Mouse (Mus musculus): Measurements from ENCODE around the gene Ppt2.

Ppt2 gene

DNA sequence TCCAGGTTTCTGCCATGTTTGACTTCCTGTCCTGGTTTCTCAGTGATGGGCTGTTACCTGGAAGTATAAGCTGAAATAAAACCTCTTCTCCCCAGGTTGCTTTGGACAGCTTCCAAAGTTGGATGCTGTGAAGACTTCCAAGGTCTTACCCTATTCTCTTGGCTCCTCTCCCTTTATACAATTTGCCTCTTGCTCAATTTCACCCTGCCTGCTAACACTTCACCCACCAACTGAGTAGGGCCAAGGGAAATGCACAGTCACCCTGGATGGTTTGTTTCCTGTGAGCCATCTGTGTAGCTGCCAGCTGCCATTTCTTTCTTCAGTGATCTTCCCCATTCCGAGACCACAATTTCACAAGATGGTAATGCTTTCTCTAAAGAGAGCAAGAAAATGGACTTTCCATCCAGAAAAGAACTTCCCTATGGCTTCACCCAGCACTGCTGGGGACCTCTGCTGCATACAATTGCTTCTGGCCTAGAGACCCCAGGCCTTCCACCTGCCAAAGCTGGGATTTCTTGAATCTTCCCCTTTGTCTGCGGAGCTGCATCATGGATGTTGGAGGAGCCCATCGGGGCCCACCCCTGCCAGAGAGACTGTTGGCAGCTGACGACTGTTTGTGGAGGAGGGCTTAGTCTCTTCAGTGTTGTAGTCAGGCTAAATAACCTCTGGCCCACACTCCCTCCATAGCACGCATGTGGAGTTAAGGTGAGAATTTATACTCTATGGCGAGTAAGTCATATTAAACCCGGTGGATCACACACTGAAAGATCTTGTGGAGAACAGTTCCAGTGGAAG is 11.3 kb upstream of the Ppt2 start:
- DNase-seq (ENCODE audit: low spot score in 2 of 2), result no peak

DNA sequence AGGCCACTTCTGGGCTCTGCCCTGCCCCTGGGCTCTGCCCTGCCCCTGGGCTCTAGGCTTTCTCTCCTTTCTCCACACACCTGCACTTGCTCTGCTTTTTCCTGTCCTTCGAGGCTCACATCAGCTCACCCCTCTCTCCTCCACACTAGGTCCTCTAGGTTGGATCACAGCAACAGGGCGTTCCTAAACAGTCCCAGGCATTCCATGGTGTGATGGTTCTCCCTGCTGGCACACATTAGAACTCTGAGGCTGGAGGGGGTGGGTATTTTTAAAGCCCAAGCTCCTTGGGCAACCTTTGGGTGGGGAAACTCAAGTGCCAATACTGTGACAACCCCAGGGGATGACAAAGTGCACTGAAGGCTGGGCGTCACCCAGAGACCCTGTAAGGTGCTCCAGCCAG is 9.1 kb upstream of the Ppt2 start:
- no peak for DNase-seq (ENCODE audit: low spot score in 2 of 2)

DNA sequence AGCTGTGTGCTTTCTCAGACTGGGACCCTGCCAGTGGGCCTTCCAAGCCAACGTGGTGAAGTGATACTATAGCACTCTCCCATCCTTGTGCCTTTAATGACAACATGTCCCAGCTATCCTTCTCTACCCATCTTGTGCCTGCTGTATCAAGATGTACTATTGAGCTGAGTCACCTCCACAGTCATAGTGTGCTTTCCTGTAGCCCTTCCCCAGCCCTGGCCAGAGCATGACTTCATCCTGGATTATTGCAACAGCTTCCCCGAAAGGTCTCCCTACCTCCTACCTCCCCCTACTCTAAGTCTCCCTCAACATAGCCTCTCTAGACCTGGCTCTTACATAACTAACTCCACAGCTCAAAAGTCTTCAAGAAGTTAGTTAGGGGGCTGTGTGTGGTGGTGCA is 7.4 kb upstream of the Ppt2 start:
- no peak for DNase-seq (ENCODE audit: low spot score in 2 of 2)

DNA sequence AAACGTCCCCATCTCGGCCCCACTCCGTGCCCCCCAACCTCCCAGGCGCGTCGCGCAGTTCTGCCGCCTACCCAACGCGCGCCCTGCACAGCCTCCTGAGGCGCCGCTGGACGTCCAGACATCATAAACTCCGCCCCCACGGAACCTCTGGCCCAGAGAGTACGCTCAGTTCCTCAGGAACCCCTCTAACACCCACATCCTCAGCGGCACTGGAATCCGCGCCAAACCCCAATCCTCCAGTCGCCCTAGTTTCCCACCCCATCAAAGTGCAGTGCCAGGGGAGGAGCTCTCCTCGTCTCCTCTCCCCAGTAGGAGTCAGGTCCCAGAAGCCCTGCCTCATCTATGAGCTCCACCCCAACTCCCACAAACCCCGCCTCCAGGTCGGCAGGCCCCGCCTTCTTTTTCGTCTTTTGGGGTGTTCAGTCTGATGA is 4.0 kb upstream of the Ppt2 start:
- peak in 1 of 2 experiments; percentile 76 for DNase-seq (ENCODE audit: low spot score in 2 of 2)

DNA sequence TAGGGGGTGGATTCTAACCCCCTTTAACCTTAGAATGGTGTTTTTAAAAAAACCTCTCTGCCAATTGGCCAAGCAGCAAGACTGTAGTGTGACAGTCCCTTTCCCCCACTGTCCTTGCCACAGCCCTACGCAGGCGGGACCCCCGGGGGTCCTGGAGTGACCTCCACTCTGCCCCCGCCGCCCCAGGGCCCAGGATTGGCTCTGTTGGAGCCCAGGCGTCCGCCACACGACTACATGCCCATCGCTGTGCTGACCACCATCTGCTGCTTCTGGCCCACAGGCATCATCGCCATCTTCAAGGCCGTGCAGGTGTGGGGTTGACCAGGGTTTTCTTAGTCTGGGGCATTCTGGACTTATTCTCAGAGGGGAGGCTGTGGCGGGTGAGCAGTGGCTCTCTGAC is 3.3 kb upstream of the Ppt2 start:
- no peak for DNase-seq (ENCODE audit: low spot score in 2 of 2)

DNA sequence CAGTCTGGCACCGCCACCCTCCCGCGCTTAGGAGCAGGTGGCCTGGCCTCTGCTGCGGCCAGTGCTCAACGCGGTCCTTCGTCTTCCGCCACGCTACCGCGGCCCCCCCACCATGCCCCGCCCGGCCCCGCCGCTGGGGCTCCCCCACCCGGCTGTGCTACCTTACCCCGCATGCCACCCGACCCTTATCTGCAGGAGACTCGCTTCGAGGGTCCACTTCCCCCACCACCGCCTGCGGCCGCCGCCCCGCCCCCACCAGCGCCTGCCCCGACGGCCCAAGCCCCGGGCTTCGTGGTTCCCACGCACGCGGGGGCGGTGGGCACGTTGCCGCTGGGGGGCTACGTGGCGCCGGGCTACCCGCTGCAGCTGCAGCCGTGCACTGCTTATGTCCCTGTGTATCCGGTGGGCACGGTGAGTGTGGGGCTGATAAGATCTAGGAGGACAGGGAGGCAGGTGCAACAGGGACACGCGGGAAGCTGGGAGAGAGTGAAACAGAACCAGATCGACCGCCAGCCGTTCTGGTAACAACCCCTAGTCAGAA is 2.5 kb upstream of the Ppt2 start:
- DNase-seq (ENCODE audit: low spot score in 2 of 2), result no peak

DNA sequence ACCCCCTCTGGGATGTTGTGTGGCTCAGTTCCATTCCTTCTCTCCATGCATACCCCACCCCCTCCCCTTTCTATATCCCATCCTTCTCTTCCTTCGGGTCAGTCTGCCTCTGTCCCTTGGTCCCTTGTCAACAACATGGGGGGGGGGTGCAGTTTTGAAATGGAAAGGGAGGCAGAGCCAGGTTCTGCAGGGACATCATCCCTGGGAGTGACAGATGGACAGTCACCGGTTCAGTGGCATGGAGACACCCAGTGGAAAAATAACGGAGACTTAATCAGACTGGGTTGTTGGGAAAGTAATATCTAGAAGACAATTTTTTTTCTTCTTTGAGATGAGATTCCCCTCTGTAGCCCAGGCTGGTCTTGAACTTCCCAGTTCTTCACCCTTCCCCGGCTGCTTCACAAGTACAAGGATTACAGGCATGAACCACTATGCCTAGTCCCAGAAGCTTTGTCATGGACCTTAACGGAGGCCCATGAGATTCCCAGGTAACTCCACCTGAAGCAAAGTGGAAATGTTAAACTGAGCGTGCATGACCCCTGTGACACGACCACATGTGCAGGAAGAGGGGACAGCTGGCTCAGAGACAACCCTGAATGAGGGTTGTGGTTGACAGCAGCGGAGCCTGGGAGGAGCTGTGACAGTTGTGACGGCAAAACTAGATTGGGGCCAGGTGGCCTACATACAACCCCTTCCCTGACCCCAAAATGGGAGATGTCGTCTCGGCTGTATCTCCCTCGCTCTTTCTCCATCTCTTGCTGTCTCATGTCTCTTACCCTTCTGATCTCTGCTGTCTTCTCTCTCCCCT is 1.7 kb upstream of the Ppt2 start:
- DNase-seq (ENCODE audit: low spot score in 2 of 2), result no peak

DNA sequence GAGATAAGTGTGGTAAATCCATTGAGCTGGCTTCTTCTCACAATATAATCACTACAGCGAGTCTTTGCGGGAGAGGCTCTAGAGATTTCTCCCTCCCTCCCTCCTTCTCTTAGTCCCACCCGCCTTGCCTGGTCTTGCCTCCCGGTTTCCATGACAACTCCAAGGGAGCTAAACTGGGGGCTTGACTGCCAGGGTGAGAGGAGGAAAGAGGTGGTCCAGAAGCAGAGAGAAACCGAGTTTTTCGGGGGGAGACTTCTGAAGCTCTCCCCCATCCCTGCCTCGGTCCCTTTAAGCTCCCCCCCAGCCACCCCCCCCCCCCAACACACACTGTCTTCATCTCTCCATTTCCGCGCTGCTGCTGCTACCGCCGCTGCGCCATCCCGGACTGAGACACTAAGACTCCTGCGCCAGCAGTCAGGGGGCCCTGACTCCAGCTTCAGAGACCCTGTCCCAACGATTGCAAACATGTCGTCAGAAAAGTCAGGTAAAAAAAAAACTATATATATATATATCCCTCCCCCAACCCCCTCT is 976 bp upstream of the Ppt2 start, which contains the start of gene Prrt1:
Gene Prrt1 (plus strand): TSS at position 313 of the 531 bp plus-strand sequence.
- peak in 1 of 2 experiments; percentile 12 for DNase-seq (ENCODE audit: low spot score in 2 of 2)

DNA sequence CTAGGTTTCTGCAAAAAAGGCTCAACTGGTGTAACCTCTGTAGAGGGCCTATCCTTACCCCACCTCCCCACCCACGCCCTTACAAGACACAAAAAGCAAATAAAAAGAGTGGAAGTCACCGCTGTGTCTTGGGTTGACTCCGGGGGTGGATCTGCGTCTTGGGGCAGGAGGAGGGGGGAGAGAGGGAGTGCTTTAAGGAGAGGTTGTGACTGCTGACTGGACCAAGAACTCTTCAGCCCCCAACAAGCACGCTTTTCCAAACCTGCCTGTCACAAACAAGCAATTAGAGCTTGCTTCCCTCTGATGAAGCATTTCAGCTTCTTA is 296 bp upstream of the Ppt2 start:
- DNase-seq (ENCODE audit: low spot score in 2 of 2), result no peak

DNA sequence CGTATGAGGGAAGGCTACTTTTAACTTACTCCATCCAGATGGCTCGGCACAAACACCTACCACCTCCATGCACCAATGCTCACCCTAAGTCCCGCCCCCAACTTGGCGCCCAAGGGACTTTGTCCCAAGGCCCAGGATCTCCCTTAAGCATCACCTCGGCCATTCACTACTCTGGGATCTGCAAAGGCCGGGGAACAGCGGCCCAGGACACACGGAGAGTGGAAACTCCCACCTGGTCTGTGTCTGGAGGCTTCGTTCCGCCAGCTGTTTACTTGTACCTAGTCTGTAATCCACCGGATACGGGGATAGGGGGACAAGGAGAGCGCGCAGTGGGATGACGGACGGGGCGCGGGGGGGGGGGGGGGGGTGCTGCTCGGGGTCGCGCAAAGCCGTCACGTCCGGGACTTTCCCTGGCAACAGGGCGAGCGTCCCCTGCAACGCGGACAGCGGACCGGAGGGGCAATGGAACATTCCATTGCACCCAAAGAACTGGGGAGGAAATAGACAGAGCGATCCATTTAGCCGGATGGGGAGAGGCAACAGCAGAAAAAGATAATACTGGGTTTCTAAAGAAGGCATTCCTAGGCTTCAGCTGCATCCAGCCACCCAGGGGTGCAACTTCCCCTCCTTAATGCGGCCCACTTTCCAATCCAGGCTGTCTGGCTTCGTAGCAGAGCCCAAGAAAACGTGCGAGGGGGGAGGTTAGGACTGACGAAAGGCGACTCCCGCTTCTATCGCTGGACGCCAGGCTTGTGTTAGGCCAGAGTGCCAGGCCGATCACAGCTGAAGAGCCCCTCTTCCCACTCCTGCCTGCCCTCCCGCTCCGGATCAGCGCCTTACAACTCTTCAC is 992 bp downstream of the Ppt2 start:
- peak; percentile 53 to 79 for DNase-seq (ENCODE audit: low spot score in 2 of 2)

DNA sequence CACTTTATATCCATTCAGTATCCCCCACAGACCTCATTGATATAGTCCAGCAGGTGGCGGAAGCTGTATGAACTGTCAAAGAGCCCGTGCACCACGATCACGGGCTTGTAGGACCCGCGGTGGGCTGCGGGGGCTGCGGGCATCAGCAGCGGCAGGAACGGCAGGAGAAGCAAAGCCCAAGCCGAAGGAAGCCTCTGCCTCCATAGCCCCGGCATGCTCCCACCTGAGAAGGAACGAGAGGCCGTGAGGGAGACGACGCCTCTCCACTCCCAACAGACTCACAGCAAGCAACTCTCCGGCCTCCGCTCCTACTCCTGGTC is 1.6 kb downstream of the Ppt2 start:
- DNase-seq (ENCODE audit: low spot score in 2 of 2), result peak; percentile 35 to 53

DNA sequence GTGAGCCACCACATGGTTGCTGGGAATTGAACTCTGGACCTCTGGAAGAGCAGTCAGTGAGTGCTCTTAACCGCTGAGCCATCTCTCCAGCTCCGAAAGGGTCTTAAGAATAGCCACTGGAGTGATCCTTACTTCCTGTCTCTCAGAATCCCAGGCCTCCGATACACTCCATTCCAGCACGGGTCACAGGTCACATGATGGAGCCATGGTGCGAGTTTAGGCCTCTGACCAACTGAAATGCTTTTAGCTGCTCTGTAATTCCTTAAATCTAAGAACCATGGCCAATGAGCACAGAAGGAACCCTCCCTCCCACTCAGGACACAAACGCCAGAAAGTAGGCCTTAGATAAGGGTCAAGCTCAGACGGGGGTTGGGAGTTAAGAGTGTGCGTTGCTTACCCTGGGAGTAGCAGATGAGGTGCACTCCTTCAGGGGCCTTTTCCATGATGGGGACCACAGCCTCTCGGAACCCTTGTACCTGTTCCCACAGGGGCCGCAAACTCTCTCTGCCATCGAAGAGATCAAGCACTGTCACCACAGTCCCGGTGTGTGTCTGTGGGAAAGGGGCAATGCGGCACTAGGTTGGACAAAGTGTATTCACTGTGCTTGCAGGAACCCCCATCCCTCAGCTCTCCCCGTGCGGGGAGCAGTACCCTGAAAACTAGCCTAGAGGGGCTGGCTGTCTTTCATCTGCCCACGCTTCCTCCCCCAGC is 2.1 kb downstream of the Ppt2 start:
- DNase-seq (ENCODE audit: low spot score in 2 of 2), result no peak

DNA sequence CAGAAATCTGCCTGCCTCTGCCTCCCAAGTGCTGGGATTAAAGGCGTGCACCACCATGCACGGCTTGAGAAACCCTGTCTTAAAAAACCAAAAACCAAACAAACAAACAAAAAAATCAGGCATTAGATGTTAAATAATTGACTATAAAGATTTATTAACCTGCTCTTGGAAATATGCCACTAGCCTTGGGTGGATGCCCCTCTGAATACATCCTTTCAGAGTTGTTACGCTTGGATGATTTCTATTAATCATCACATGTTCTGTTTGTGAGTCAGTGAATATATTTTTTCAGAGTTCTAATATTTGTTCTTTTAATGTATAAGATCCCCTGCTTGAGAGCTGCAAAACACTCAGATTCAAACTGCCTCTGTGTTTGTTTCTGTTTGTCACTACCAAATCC is 3.3 kb downstream of the Ppt2 start:
- DNase-seq (ENCODE audit: low spot score in 2 of 2), result no peak

DNA sequence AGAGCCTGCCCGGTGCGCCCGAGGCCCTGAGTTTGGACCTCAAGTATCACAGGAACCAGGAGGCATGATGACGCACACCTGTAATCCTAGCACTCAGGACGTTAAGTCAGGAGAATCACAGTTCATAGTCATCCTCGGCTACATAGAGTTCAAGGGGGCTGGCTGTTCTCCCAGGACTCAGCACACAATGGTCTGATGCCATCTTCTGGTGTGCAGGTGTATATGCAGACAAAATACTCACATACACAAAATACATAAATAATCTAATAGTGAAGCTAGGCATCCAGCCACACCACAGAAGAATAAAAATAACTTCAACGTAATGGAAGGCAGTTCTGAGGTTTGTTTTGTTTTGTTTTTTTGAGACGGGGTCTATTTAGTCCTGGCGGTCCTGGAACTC is 5.1 kb downstream of the Ppt2 start:
- DNase-seq (ENCODE audit: low spot score in 2 of 2), result no peak

DNA sequence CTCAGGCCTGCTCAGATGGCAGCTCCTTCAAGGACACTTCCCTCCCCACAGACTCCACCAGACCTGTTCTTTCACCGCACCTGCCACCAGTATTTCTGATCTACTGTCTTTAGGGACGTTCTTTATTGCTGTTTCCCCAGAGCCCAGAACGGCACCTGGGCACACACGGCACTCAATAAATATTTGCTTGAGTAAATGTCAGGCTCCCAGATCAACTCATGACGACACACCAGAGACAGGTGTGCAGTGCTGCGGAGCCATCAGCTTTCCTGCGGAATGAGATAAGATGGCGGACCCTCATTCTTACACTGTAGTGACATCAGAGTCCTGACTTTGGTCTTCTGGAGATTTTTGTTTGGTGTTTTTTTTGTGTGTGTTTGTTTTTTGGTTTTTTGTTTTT is 7.3 kb downstream of the Ppt2 start:
- no peak for DNase-seq (ENCODE audit: low spot score in 2 of 2)

DNA sequence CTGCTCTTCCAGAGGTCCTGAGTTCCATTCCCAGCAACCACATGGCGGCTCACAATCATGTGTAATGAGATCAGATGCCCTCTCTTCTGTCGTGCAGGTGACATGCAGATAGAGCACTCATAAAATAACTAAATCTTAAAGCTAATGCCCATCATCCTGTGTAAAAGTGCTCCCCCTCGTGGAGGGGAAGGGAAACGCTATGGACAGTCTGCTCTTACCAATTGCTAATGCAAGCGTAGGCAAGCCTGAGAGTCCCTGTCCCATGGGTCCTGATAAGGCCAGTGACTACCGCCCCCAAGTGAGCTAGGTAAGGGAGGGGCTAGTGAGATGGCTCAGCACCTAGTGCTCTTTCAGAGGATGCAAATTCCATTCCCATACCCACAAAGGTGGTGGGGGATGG is 9.3 kb downstream of the Ppt2 start:
- peak; percentile 75 to 87 for DNase-seq (ENCODE audit: low spot score in 2 of 2)

DNA sequence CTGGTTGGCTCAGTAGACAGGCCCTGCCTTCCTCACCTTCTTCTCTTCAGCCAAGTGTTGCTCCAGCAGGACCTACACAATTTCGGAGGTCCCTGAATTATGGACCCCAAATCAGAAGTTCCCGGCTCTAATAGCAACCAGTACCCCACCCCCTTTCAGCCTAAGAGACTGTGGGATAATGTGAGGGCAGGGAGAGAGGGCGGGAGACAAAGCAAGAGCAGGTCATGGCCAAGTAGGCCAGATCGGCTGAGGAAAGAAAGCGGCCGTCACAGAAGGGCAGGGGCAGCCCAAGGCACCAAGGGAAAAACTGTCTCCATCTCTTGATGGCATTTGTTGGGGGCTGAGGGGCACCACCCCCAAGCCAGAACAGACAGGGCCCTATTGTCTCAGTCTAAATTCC is 12.4 kb downstream of the Ppt2 start, which contains the start of gene Egfl8:
Gene Egfl8 (minus strand): TSS at position 101 of the 400 bp plus-strand sequence.
- no peak for DNase-seq (ENCODE audit: low spot score in 2 of 2)

DNA sequence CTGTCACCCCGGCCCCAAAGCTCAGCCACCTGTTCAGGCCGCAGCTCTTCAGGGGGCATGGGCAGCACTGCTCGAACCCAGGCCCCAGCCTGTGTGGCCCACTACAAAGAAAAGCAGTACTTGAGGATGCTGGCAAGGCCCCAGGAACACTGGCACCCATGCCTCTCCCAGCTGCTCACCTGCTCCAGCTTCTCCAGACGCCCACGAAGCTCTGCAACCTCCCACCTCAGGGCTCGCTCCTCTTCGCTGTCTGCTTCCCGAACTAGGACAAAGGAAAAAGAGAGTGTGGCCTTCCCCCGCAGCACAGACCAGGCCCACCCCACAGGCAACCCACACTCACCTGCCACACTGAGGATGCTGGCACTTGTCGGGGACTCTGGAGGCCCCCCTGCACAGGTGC is 14.5 kb downstream of the Ppt2 start:
- no peak for DNase-seq (ENCODE audit: low spot score in 2 of 2)

DNA sequence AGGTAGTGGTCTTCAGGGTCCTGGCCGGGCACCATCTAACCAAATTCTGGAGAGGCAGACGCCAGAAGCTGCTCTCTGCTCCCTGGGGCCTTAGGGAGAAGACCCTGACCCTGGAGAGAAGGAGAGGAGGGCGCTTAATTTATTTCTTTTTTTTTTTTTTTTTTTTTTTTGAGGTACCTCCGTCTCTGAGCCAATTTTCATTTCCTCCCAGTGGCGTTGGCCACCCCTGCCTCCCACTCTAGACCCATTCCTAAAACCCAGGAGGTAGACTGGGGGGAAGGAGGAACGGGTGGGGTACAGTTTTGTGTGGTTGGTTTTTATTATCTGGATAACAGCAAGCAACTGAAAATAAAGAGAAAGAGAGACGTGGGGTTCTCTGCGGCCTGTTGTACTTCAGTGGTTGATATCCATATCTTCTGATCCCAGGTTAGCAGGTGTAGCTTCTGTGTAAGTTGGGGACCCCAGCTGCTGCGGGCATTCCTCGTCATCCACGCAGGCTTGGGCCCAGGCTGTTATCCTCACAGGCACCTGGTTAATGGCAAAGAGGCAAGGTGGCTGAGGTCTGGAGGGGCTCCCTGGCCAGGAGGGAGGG is 15.2 kb downstream of the Ppt2 start:
- DNase-seq (ENCODE audit: low spot score in 2 of 2), result no peak

DNA sequence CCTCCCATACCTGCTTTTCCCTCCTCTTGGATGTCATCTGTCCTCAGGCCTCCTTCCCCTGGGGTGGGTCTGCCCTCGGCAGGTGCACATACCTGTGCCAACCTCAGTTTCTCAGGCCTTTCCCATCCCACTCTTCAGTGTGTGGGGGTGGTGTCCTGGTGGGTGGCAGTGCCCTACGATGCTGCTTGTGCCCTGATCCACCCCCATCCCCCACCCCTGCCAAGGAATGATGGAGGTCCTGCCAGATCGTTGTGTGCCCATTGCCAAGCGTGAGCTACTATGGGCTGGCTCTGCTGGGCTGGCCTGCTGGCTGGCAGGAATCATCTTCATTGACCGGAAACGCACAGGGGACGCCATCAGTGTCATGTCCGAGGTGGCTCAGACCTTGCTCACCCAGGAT is 17.3 kb downstream of the Ppt2 start:
- no peak for DNase-seq (ENCODE audit: low spot score in 2 of 2)

DNA sequence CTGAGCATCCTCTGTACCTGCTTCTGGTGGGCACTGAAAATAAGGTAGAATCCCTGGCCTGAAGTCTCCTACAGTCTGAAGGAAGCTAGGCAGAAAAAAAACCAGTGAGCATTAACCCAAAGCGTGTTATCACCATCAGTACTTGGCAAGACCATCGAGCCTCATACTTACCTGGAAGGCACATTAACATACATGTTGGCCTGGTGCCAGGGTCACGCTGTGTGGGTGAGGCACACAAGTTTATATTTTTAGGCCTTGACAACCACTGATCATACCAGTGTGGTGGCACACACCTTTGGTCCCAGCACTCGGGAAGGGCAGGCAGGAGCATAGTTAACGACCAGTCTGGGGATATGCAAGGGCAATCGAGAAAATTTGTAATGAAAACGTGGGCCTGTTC is 20.3 kb downstream of the Ppt2 start:
- no peak for DNase-seq (ENCODE audit: low spot score in 2 of 2)

Data from spleen, postnatal 10 days (tissue).